Mouse (Mus musculus) thymus, adult 2 months (tissue): Measurements from ENCODE around the gene Traf3ip2. TPM values are rescaled to one million over a fixed set of nuclear protein-coding genes. Genes with fewer than 3 reads are reported as not detected.

Source experiments
- DNase-seq: peaks from one replicate; pipeline ENCODE4 v3.0.0; 2021
- H3K27ac ChIP-seq: fragments of 200-500 bp; 2 replicates; pipeline ENCODE4 v1.5.1; 2012; ENCODE audit warnings: low read length, control low read depth; ENCODE audit not compliant: control insufficient read depth, insufficient read depth
- H3K27me3 ChIP-seq: fragments of 200-500 bp; 2 replicates; pipeline ENCODE4 v1.6.1; 2012; ENCODE audit warnings: mild to moderate bottlenecking, low read length, moderate library complexity, mixed read lengths; ENCODE audit not compliant: control insufficient read depth, insufficient read depth
- H3K36me3 ChIP-seq: fragments of 200-500 bp; 2 replicates; pipeline ENCODE4 v1.6.1; 2012; ENCODE audit warnings: mild to moderate bottlenecking, low read length, moderate library complexity; ENCODE audit not compliant: control insufficient read depth, insufficient read depth
- H3K4me1 ChIP-seq: fragments of 200-500 bp; replicated peaks from 2 replicates; pipeline ENCODE4 v1.6.1; 2012; ENCODE audit warnings: low read length; ENCODE audit not compliant: control insufficient read depth, insufficient read depth
- H3K4me3 ChIP-seq: fragments of 200-500 bp; 2 replicates; pipeline ENCODE4 v1.5.1; 2012; ENCODE audit warnings: mild to moderate bottlenecking, low read length, control low read depth, moderate library complexity; ENCODE audit not compliant: control insufficient read depth, insufficient read depth
- CTCF ChIP-seq: fragments of 200-500 bp; IDR thresholded peaks from 2 replicates; pipeline ENCODE4 v1.5.1; 2012; ENCODE audit warnings: mild to moderate bottlenecking, control low read depth, low read length, moderate library complexity, borderline replicate concordance; ENCODE audit not compliant: control insufficient read depth, poor library complexity, insufficient read depth; ENCODE audit errors: extremely low read depth
- POLR2A ChIP-seq: fragments of 200-500 bp; IDR thresholded peaks from 2 replicates; pipeline ENCODE4 v1.6.1; 2012; ENCODE audit warnings: mild to moderate bottlenecking, low read length, control low read depth, moderate library complexity; ENCODE audit not compliant: control insufficient read depth, poor library complexity, insufficient read depth; ENCODE audit errors: extremely low read depth
- WGBS: fragments of 180-500 bp; shearing (Covaris S2); methylation state at CpG from one replicate; pipeline ENCODE4 v1.1.7; 2018; 5-methylcytosine and 5-hydroxymethylcytosine counted together
- polyA plus RNA-seq: library from polyadenylated mRNA; depleted of rRNA; stranded (reverse); fragments of >200 nt; gene quantifications from 2 replicates; pipeline ENCODE4 v1.2.3, GENCODE M21; 2012

Traf3ip2 gene
- polyA plus RNA-seq, 1 experiment = 21.3 TPM

GRCm38 (mm10) chr10:39572672-39573051 is 40.1 kb upstream of the Traf3ip2 start:
- H3K27ac ChIP-seq = no peak overlapping the region
- TF ChIP-seq POLR2A (no peak), CTCF (no peak)
- DNase-seq = peak; percentile 20
- H3K4me3 ChIP-seq = no peak overlapping the region
- H3K36me3 ChIP-seq = no peaks in the 10 kb centered on the region
- H3K4me1 ChIP-seq = peaks cover 7% of the 10 kb centered on the region
- WGBS = 27% methylated on average over 6 of the region's 6 CpGs
- no peaks in the 10 kb centered on the region for H3K27me3 ChIP-seq

- Histone ChIP-seq H3K27ac (no peak overlapping the region), H3K4me1 (peaks cover 3% of the 10 kb centered on the region), H3K4me3 (no peak overlapping the region), H3K36me3 (no peaks in the 10 kb centered on the region), H3K27me3 (no peaks in the 10 kb centered on the region)
- WGBS = 96% methylated on average over 6 of the region's 6 CpGs
- TF ChIP-seq POLR2A = no peak
- TF ChIP-seq CTCF = no peak
- no peak for DNase-seq
Measured at GRCm38 (mm10) chr10:39576466-39576865, 36.3 kb upstream of the Traf3ip2 start.

- H3K4me3 ChIP-seq = no peak overlapping the region
- H3K27ac ChIP-seq = no peak overlapping the region
- WGBS = 94% methylated on average over 8 of the region's 8 CpGs
- TF ChIP-seq POLR2A = no peak
- no peak for TF ChIP-seq CTCF
- H3K36me3 ChIP-seq = no peaks in the 10 kb centered on the region
- no peak for DNase-seq
- 0 out of 2 replicates have a peak, but pooled peaks cover 3% of the 10 kb centered on the region for H3K4me1 ChIP-seq
- no peaks in the 10 kb centered on the region for H3K27me3 ChIP-seq
Measured at GRCm38 (mm10) chr10:39580477-39580876, 32.3 kb upstream of the Traf3ip2 start.

- WGBS = 93% methylated on average over 2 of the region's 2 CpGs
- TF ChIP-seq POLR2A = no peak
- TF ChIP-seq CTCF = no peak
- Histone ChIP-seq H3K4me3 (no peak overlapping the region), H3K36me3 (no peaks in the 10 kb centered on the region), H3K27ac (no peak overlapping the region), H3K27me3 (no peaks in the 10 kb centered on the region), H3K4me1 (0 out of 2 replicates have a peak, but pooled peaks cover 3% of the 10 kb centered on the region)
- DNase-seq = no peak
Measured at GRCm38 (mm10) chr10:39582385-39582784, 30.3 kb upstream of the Traf3ip2 start.

- TF ChIP-seq POLR2A = no peak
- TF ChIP-seq CTCF = no peak
- H3K27me3 ChIP-seq = no peaks in the 10 kb centered on the region
- 0 out of 2 replicates have a peak, but pooled peaks cover 3% of the 10 kb centered on the region for H3K4me1 ChIP-seq
- 98% methylated on average over 12 of the region's 12 CpGs for WGBS
- no peaks in the 10 kb centered on the region for H3K36me3 ChIP-seq
- no peak overlapping the region for H3K27ac ChIP-seq
- DNase-seq = no peak
- no peak overlapping the region for H3K4me3 ChIP-seq
Measured at GRCm38 (mm10) chr10:39583718-39584117, 29.0 kb upstream of the Traf3ip2 start.

GRCm38 (mm10) chr10:39587290-39587925 is 25.3 kb upstream of the Traf3ip2 start:
- no peak overlapping the region for H3K27ac ChIP-seq
- H3K4me3 ChIP-seq = no peak overlapping the region
- no peak for DNase-seq
- 0 out of 2 replicates have a peak, but pooled peaks cover 3% of the 10 kb centered on the region for H3K4me1 ChIP-seq
- H3K36me3 ChIP-seq = no peaks in the 10 kb centered on the region
- 81% methylated on average over 5 of the region's 5 CpGs for WGBS
- TF ChIP-seq POLR2A (no peak), CTCF (no peak)
- no peaks in the 10 kb centered on the region for H3K27me3 ChIP-seq
